Mouse (Mus musculus) testis, adult 2 months (tissue): ENCODE results near the gene Irgq. TPM values are rescaled to one million over a fixed set of nuclear protein-coding genes. Genes with fewer than 3 reads are reported as not detected.

Experiments used
- H3K27ac ChIP-seq: fragments of 200-500 bp; 2 replicates; pipeline ENCODE4 v1.5.1; 2012; ENCODE audit warnings: low read depth, low read length; ENCODE audit not compliant: control insufficient read depth, insufficient read depth
- H3K27me3 ChIP-seq: fragments of 200-500 bp; 2 replicates; pipeline ENCODE4 v1.6.1; 2012; ENCODE audit warnings: mild to moderate bottlenecking, low read length, moderate library complexity; ENCODE audit not compliant: control insufficient read depth, insufficient read depth
- H3K36me3 ChIP-seq: fragments of 200-500 bp; 2 replicates; pipeline ENCODE4 v1.6.1; 2012; ENCODE audit warnings: mild to moderate bottlenecking, low read length; ENCODE audit not compliant: control insufficient read depth, insufficient read depth
- H3K4me1 ChIP-seq: fragments of 200-500 bp; 2 replicates; pipeline ENCODE4 v1.6.1; 2012; ENCODE audit warnings: low read length; ENCODE audit not compliant: control insufficient read depth, insufficient read depth
- H3K4me3 ChIP-seq: fragments of 200-500 bp; 2 replicates; pipeline ENCODE4 v1.5.1; 2012; ENCODE audit warnings: low read depth, mild to moderate bottlenecking, low read length, moderate library complexity, mixed read lengths; ENCODE audit not compliant: control insufficient read depth
- CTCF ChIP-seq: fragments of 200-500 bp; IDR thresholded peaks from 2 replicates; pipeline ENCODE4 v1.5.1; 2012; ENCODE audit warnings: low read depth, mild to moderate bottlenecking, inconsistent platforms, low read length, moderate library complexity; ENCODE audit not compliant: control insufficient read depth, insufficient read depth, insufficient replicate concordance
- POLR2A ChIP-seq: fragments of 200-500 bp; IDR thresholded peaks from 2 replicates; pipeline ENCODE4 v1.6.1; 2012; ENCODE audit warnings: low read depth, mild to moderate bottlenecking, inconsistent platforms, low read length, moderate library complexity; ENCODE audit not compliant: control insufficient read depth
- polyA plus RNA-seq: library from polyadenylated mRNA; depleted of rRNA; stranded (reverse); fragments of >200 nt; gene quantifications from 2 replicates; pipeline ENCODE4 v1.2.3, GENCODE M21; 2012; rRNA removed

The Irgq gene
- polyA plus RNA-seq, 1 experiment = 2.2 TPM

- H3K36me3 ChIP-seq = no peaks in the 10 kb centered on the region
- no peak overlapping the region for H3K4me3 ChIP-seq
- no peak overlapping the region for H3K27ac ChIP-seq
- H3K27me3 ChIP-seq = no peaks in the 10 kb centered on the region
- TF ChIP-seq CTCF (no peak), POLR2A (no peak)
- peaks cover 8% of the 10 kb centered on the region for H3K4me1 ChIP-seq
Observed at GRCm38 (mm10) chr7:24586828-24587227, 56.3 kb downstream of the Irgq start.

GRCm38 (mm10) chr7:24587330-24588105 lies 57.0 kb downstream of the Irgq start, which contains the start of the genes Ethe1 and Zfp575:
Gene Ethe1 (plus strand): TSS chr7:24587543.
Gene Zfp575 (minus strand): TSS chr7:24587641.
- no peaks in the 10 kb centered on the region for H3K36me3 ChIP-seq
- H3K4me3 ChIP-seq = peak within 1 kb of the TSS; percentile 36; the same call in 1 of the 2 replicates
- peaks cover 8% of the 10 kb centered on the region for H3K4me1 ChIP-seq
- H3K27ac ChIP-seq = no peak within 1 kb of the TSS
- no peaks in the 10 kb centered on the region for H3K27me3 ChIP-seq
- no peak for TF ChIP-seq POLR2A
- no peak for TF ChIP-seq CTCF

Other genes starting within 250 kb of the Irgq start
- 12.1 and 12.4 TPM in 2 replicates for gene Zfp61, start 229.5 kb upstream of the Irgq start, polyA plus RNA-seq
- 10.5 and 10.8 TPM in 2 replicates for gene Zfp94, start 214.0 kb upstream of the Irgq start, polyA plus RNA-seq
- gene Tescl, start 196.8 kb upstream of the Irgq start, polyA plus RNA-seq = 277 and 339 TPM in 2 replicates
- 1.7 and 2.3 TPM in 2 replicates for gene Lypd5, start 181.5 kb upstream of the Irgq start, polyA plus RNA-seq
- gene Kcnn4, start 160.4 kb upstream of the Irgq start, polyA plus RNA-seq = 2.5 and 3.8 TPM in 2 replicates
- gene Smg9, start 131.1 kb upstream of the Irgq start, polyA plus RNA-seq = 151 and 171 TPM in 2 replicates
- 1,510 and 1,812 TPM in 2 replicates for gene Irgc1, start 78.4 kb upstream of the Irgq start, polyA plus RNA-seq
- gene Plaur, start 68.2 kb upstream of the Irgq start, polyA plus RNA-seq = 0.38 TPM in 1 of 2 replicates, not detected in the other
- 1.8 and 2.5 TPM in 2 replicates for gene Cadm4, start 48.7 kb upstream of the Irgq start, polyA plus RNA-seq
- 16.8 and 20.3 TPM in 2 replicates for gene Zfp428, start 23.7 kb upstream of the Irgq start, polyA plus RNA-seq
- gene AC161166.1, start 18.2 kb upstream of the Irgq start, polyA plus RNA-seq = 144 and 154 TPM in 2 replicates
- gene Pinlyp, start 15.4 kb downstream of the Irgq start, polyA plus RNA-seq = 18.3 and 20.2 TPM in 2 replicates
- gene Xrcc1, start 15.6 kb downstream of the Irgq start, polyA plus RNA-seq = 69.4 and 79.8 TPM in 2 replicates
- gene Ethe1, start 56.9 kb downstream of the Irgq start, polyA plus RNA-seq = 1.3 and 1.5 TPM in 2 replicates
- 0.04 and 0.06 TPM in 2 replicates for gene Zfp575, start 57.0 kb downstream of the Irgq start, polyA plus RNA-seq
- gene Phldb3, start 80.1 kb downstream of the Irgq start, polyA plus RNA-seq = 0.52 and 0.85 TPM in 2 replicates
- 0.06 and 0.16 TPM in 2 replicates for gene Lypd3, start 105.9 kb downstream of the Irgq start, polyA plus RNA-seq
- gene Tex101, start 146.0 kb downstream of the Irgq start, polyA plus RNA-seq = 418 and 545 TPM in 2 replicates
- 97.9 and 114 TPM in 2 replicates for gene BC049730, start 178.6 kb downstream of the Irgq start, polyA plus RNA-seq
- 57.3 and 81.2 TPM in 2 replicates for gene Gm4763, start 196.2 kb downstream of the Irgq start, polyA plus RNA-seq
- gene Cd177, start 229.6 kb downstream of the Irgq start, polyA plus RNA-seq = 0.65 and 0.87 TPM in 2 replicates
- 0.38 and 63.4 TPM in 2 replicates for gene Ceacam10, start 246.5 kb downstream of the Irgq start, polyA plus RNA-seq